Mouse (Mus musculus) heart, embryonic 10.5 days (tissue): ENCODE data around the gene Stpg4. TPM values are rescaled to one million over a fixed set of nuclear protein-coding genes. Genes with fewer than 3 reads are reported as not detected.

Experiments
- DNase-seq: peaks from one replicate; pipeline ENCODE4 v3.0.0-alpha.2; 2017; ENCODE audit warnings: low spot score
- H3K27ac ChIP-seq: fragments of 300-500 bp; sonication (generic); 2 replicates; pipeline ENCODE4 v1.5.1; 2016; ENCODE audit warnings: mild to moderate bottlenecking
- H3K27me3 ChIP-seq: fragments of 300-500 bp; sonication (generic); 2 replicates; pipeline ENCODE4 v1.6.1; 2016; ENCODE audit warnings: mild to moderate bottlenecking; ENCODE audit not compliant: poor library complexity, insufficient read depth, severe bottlenecking
- H3K36me3 ChIP-seq: fragments of 300-500 bp; sonication (generic); 2 replicates; pipeline ENCODE4 v1.6.1; 2016; ENCODE audit warnings: mild to moderate bottlenecking, moderate library complexity
- H3K4me1 ChIP-seq: fragments of 300-500 bp; sonication (generic); 2 replicates; pipeline ENCODE4 v1.6.1; 2016; ENCODE audit warnings: mild to moderate bottlenecking
- H3K4me3 ChIP-seq: fragments of 300-500 bp; sonication (generic); 2 replicates; pipeline ENCODE4 v1.5.1; 2016; ENCODE audit warnings: mild to moderate bottlenecking, moderate library complexity
- H3K9me3 ChIP-seq: fragments of 300-500 bp; sonication (generic); 2 replicates; pipeline ENCODE4 v1.6.1; 2016; ENCODE audit warnings: mild to moderate bottlenecking, moderate library complexity
- WGBS: fragments of 180-500 bp; shearing (Covaris S2); methylation state at CpG from one replicate; pipeline ENCODE4 v1.1.7; 2016; 5-methylcytosine and 5-hydroxymethylcytosine counted together
- polyA plus RNA-seq: library from polyadenylated mRNA; unstranded; fragments of >200 nt; fragmentation: Nextera tagmentation; extraction: Ambion mirVana; gene quantifications from 2 replicates; pipeline ENCODE4 v1.2.1, GENCODE M21; 2016

Stpg4 gene
- polyA plus RNA-seq, 1 experiment from 2014 or later = not detected

- H3K4me1 ChIP-seq = peaks cover 41% of the 10 kb centered on the region
- H3K36me3 ChIP-seq = no peaks in the 10 kb centered on the region
- 16% methylated on average over 14 of the region's 14 CpGs for WGBS
- DNase-seq = peak; percentile 74
- H3K27me3 ChIP-seq = peaks cover 12% of the 10 kb centered on the region; the same call in 1 of the 2 replicates
- no peaks in the 10 kb centered on the region for H3K9me3 ChIP-seq
- peak overlapping the region; percentile 43 for H3K4me3 ChIP-seq
- peak overlapping the region; percentile 78 for H3K27ac ChIP-seq
Measured at GRCm38 (mm10) chr17:87459750-87460668, 32.5 kb upstream of the Stpg4 start.

- H3K4me1 ChIP-seq = peaks cover 41% of the 10 kb centered on the region
- H3K27me3 ChIP-seq = peaks cover 12% of the 10 kb centered on the region; the same call in 1 of the 2 replicates
- H3K9me3 ChIP-seq = no peaks in the 10 kb centered on the region
- H3K36me3 ChIP-seq = no peaks in the 10 kb centered on the region
- DNase-seq = peak; percentile 76
- 5% methylated on average over 13 of the region's 17 CpGs for WGBS
- peak overlapping the region; percentile 78 for H3K27ac ChIP-seq
- H3K4me3 ChIP-seq = peak overlapping the region; percentile 43
Measured at GRCm38 (mm10) chr17:87458911-87459749, 31.6 kb upstream of the Stpg4 start.

GRCm38 (mm10) chr17:87457961-87458360, 30.4 kb upstream of the Stpg4 start:
- Histone ChIP-seq H3K4me3 (no peak overlapping the region), H3K4me1 (peaks cover 47% of the 10 kb centered on the region), H3K27me3 (peaks cover 12% of the 10 kb centered on the region; the same call in 1 of the 2 replicates), H3K9me3 (no peaks in the 10 kb centered on the region), H3K27ac (no peak overlapping the region), H3K36me3 (no peaks in the 10 kb centered on the region)
- DNase-seq = peak; percentile 66
- 65% methylated on average over 7 of the region's 7 CpGs for WGBS

- no peaks in the 10 kb centered on the region for H3K36me3 ChIP-seq
- no peak overlapping the region for H3K27ac ChIP-seq
- 85% methylated on average over 3 of the region's 3 CpGs for WGBS
- peaks cover 23% of the 10 kb centered on the region for H3K4me1 ChIP-seq
- DNase-seq = no peak
- H3K4me3 ChIP-seq = no peak overlapping the region
- H3K27me3 ChIP-seq = no peaks in the 10 kb centered on the region
- no peaks in the 10 kb centered on the region for H3K9me3 ChIP-seq
Measured at GRCm38 (mm10) chr17:87454121-87454520, 26.6 kb upstream of the Stpg4 start.

- Histone ChIP-seq H3K4me1 (peaks cover 17% of the 10 kb centered on the region), H3K36me3 (no peaks in the 10 kb centered on the region), H3K4me3 (no peak overlapping the region), H3K27ac (peak overlapping the region; percentile 42), H3K9me3 (no peaks in the 10 kb centered on the region), H3K27me3 (no peaks in the 10 kb centered on the region)
- no peak for DNase-seq
- 73% methylated on average over 7 of the region's 7 CpGs for WGBS
Measured at GRCm38 (mm10) chr17:87453336-87453735, 25.8 kb upstream of the Stpg4 start.

- Histone ChIP-seq H3K4me3 (no peak overlapping the region), H3K27me3 (no peaks in the 10 kb centered on the region), H3K9me3 (no peaks in the 10 kb centered on the region), H3K27ac (no peak overlapping the region), H3K36me3 (no peaks in the 10 kb centered on the region; the same call in 1 of the 2 replicates), H3K4me1 (peaks cover 26% of the 10 kb centered on the region)
- 69% methylated on average over 8 of the region's 8 CpGs for WGBS
- DNase-seq = no peak
Measured at GRCm38 (mm10) chr17:87448881-87449280, 21.3 kb upstream of the Stpg4 start.

GRCm38 (mm10) chr17:87448339-87448738, 20.8 kb upstream of the Stpg4 start:
- Histone ChIP-seq H3K9me3 (no peaks in the 10 kb centered on the region), H3K27me3 (no peaks in the 10 kb centered on the region), H3K4me1 (peaks cover 30% of the 10 kb centered on the region), H3K27ac (no peak overlapping the region), H3K36me3 (peaks cover 2% of the 10 kb centered on the region; the same call in 1 of the 2 replicates), H3K4me3 (no peak overlapping the region)
- no peak for DNase-seq
- WGBS = 93% methylated on average over 9 of the region's 9 CpGs

- H3K4me1 ChIP-seq = peaks cover 26% of the 10 kb centered on the region
- H3K27me3 ChIP-seq = no peaks in the 10 kb centered on the region
- peaks cover 2% of the 10 kb centered on the region; the same call in 1 of the 2 replicates for H3K36me3 ChIP-seq
- no peaks in the 10 kb centered on the region for H3K9me3 ChIP-seq
- DNase-seq = no peak
- H3K27ac ChIP-seq = peak overlapping the region; percentile 98
- H3K4me3 ChIP-seq = peak overlapping the region; percentile 91
- WGBS = 46% methylated on average over 12 of the region's 12 CpGs
Measured at GRCm38 (mm10) chr17:87447612-87448200, 20.2 kb upstream of the Stpg4 start.

GRCm38 (mm10) chr17:87446767-87447611, 19.4 kb upstream of the Stpg4 start, which contains the start of gene Calm2:
TSS of gene Calm2 (minus strand) at chr17:87446935.
- Histone ChIP-seq H3K27ac (peak within 1 kb of the TSS; percentile 98), H3K4me3 (peak within 1 kb of the TSS; percentile 91), H3K4me1 (peaks cover 24% of the 10 kb centered on the region), H3K36me3 (peaks cover 2% of the 10 kb centered on the region; the same call in 1 of the 2 replicates), H3K27me3 (no peaks in the 10 kb centered on the region), H3K9me3 (no peaks in the 10 kb centered on the region)
- DNase-seq = peak; percentile 98
- under 1% methylated on average over 67 of the region's 69 CpGs for WGBS

- peaks cover 7% of the 10 kb centered on the region for H3K36me3 ChIP-seq
- DNase-seq = no peak
- H3K4me1 ChIP-seq = peaks cover 24% of the 10 kb centered on the region
- WGBS = under 1% methylated on average over 69 of the region's 86 CpGs
- peak overlapping the region; percentile 98 for H3K27ac ChIP-seq
- no peaks in the 10 kb centered on the region for H3K9me3 ChIP-seq
- H3K27me3 ChIP-seq = no peaks in the 10 kb centered on the region
- H3K4me3 ChIP-seq = peak overlapping the region; percentile 91
Measured at GRCm38 (mm10) chr17:87445917-87446766, 18.6 kb upstream of the Stpg4 start.

GRCm38 (mm10) chr17:87445337-87445916, 17.9 kb upstream of the Stpg4 start:
- Histone ChIP-seq H3K27ac (peak overlapping the region; percentile 98), H3K36me3 (peaks cover 8% of the 10 kb centered on the region), H3K4me3 (peak overlapping the region; percentile 91), H3K4me1 (peaks cover 24% of the 10 kb centered on the region), H3K9me3 (no peaks in the 10 kb centered on the region), H3K27me3 (no peaks in the 10 kb centered on the region)
- DNase-seq = no peak
- WGBS = under 1% methylated on average over 13 of the region's 13 CpGs
